Mouse (Mus musculus): ENCODE measurements around the gene Csnk1e. TPM values are rescaled to one million over a fixed set of nuclear protein-coding genes. Genes with fewer than 3 reads are reported as not detected.

Gene Csnk1e
- polyA plus RNA-seq, 1 experiment from 2014 or later, result 76.3 TPM

GRCm38 (mm10) chr15:79411363-79412065, 43.9 kb downstream of the Csnk1e start:
- H3K27ac ChIP-seq (replicated peaks; ENCODE audit: low read depth, low read length), result no peak overlapping the region
- no peak overlapping the region for H3K4me3 ChIP-seq (ENCODE audit: low read depth, low read length)
- H3K9me3 ChIP-seq (ENCODE audit: control insufficient read depth, low read length), result no peaks in the 10 kb centered on the region
- H3K4me2 ChIP-seq (ENCODE audit: low read depth, low read length), result no peak overlapping the region
- DNase-seq (ENCODE audit: low spot score), result peak; percentile 52
- no peak overlapping the region for H3K9ac ChIP-seq (ENCODE audit: low read depth, low read length)
- peaks cover 3% of the 10 kb centered on the region; the same call in 1 of the 2 replicates for H3K36me3 ChIP-seq (ENCODE audit: control insufficient read depth, insufficient read depth, low read length)
- no peaks in the 10 kb centered on the region for H3K4me1 ChIP-seq (ENCODE audit: control insufficient read depth, insufficient read depth, low read length)
- no peaks in the 10 kb centered on the region for H3K27me3 ChIP-seq (replicated peaks; ENCODE audit: control insufficient read depth, insufficient read depth, low read length)
- WGBS, result 43% methylated on average over 10 of the region's 10 CpGs
- ATAC-seq (ENCODE audit: low read depth), result peak; percentile 75

GRCm38 (mm10) chr15:79409077-79409573, 46.2 kb downstream of the Csnk1e start:
- Histone ChIP-seq H3K4me1 (ENCODE audit: control insufficient read depth, insufficient read depth, low read length) (peaks cover 2% of the 10 kb centered on the region), H3K27me3 (replicated peaks; ENCODE audit: control insufficient read depth, insufficient read depth, low read length) (no peaks in the 10 kb centered on the region), H3K4me3 (ENCODE audit: low read depth, low read length) (no peak overlapping the region), H3K9ac (ENCODE audit: low read depth, low read length) (no peak overlapping the region), H3K9me3 (ENCODE audit: control insufficient read depth, low read length) (no peaks in the 10 kb centered on the region), H3K4me2 (ENCODE audit: low read depth, low read length) (no peak overlapping the region), H3K27ac (replicated peaks; ENCODE audit: low read depth, low read length) (no peak overlapping the region), H3K36me3 (ENCODE audit: control insufficient read depth, insufficient read depth, low read length) (no peaks in the 10 kb centered on the region)
- WGBS, result 85% methylated on average over 4 of the region's 4 CpGs
- no peak for ATAC-seq (ENCODE audit: low read depth)
- no peak for DNase-seq (ENCODE audit: low spot score)

GRCm38 (mm10) chr15:79406564-79406963, 48.8 kb downstream of the Csnk1e start:
- ATAC-seq (ENCODE audit: low read depth) (no peak), DNase-seq (ENCODE audit: low spot score) (no peak)
- no peaks in the 10 kb centered on the region for H3K9me3 ChIP-seq (ENCODE audit: control insufficient read depth, low read length)
- 72% methylated on average over 4 of the region's 4 CpGs for WGBS
- no peak overlapping the region for H3K4me2 ChIP-seq (ENCODE audit: low read depth, low read length)
- no peaks in the 10 kb centered on the region for H3K36me3 ChIP-seq (ENCODE audit: control insufficient read depth, insufficient read depth, low read length)
- no peak overlapping the region for H3K27ac ChIP-seq (replicated peaks; ENCODE audit: low read depth, low read length)
- peaks cover 11% of the 10 kb centered on the region for H3K4me1 ChIP-seq (ENCODE audit: control insufficient read depth, insufficient read depth, low read length)
- H3K4me3 ChIP-seq (ENCODE audit: low read depth, low read length), result no peak overlapping the region
- H3K9ac ChIP-seq (ENCODE audit: low read depth, low read length), result no peak overlapping the region
- no peaks in the 10 kb centered on the region for H3K27me3 ChIP-seq (replicated peaks; ENCODE audit: control insufficient read depth, insufficient read depth, low read length)

- H3K4me3 ChIP-seq (ENCODE audit: low read depth, low read length), result peak overlapping the region; percentile 88; the same call in 1 of the 2 replicates
- H3K36me3 ChIP-seq (ENCODE audit: control insufficient read depth, insufficient read depth, low read length), result no peaks in the 10 kb centered on the region
- H3K9ac ChIP-seq (ENCODE audit: low read depth, low read length), result peak overlapping the region; percentile 82; the same call in 1 of the 2 replicates
- no peaks in the 10 kb centered on the region for H3K27me3 ChIP-seq (replicated peaks; ENCODE audit: control insufficient read depth, insufficient read depth, low read length)
- H3K4me1 ChIP-seq (ENCODE audit: control insufficient read depth, insufficient read depth, low read length), result peaks cover 26% of the 10 kb centered on the region
- ATAC-seq (ENCODE audit: low read depth) (no peak), DNase-seq (ENCODE audit: low spot score) (no peak)
- H3K9me3 ChIP-seq (ENCODE audit: control insufficient read depth, low read length), result no peaks in the 10 kb centered on the region
- H3K4me2 ChIP-seq (ENCODE audit: low read depth, low read length), result peak overlapping the region; percentile 90
- WGBS, result 38% methylated on average over 1 of the region's 1 CpGs
- no peak overlapping the region; the same call in 1 of the 2 replicates for H3K27ac ChIP-seq (replicated peaks; ENCODE audit: low read depth, low read length)
Observed at GRCm38 (mm10) chr15:79404277-79404676, 51.1 kb downstream of the Csnk1e start.

- no peak for ATAC-seq (ENCODE audit: low read depth)
- peak overlapping the region; percentile 90 for H3K4me2 ChIP-seq (ENCODE audit: low read depth, low read length)
- H3K27ac ChIP-seq (replicated peaks; ENCODE audit: low read depth, low read length), result peak overlapping the region; percentile 86
- H3K27me3 ChIP-seq (replicated peaks; ENCODE audit: control insufficient read depth, insufficient read depth, low read length), result no peaks in the 10 kb centered on the region
- WGBS, result 12% methylated on average over 9 of the region's 9 CpGs
- no peaks in the 10 kb centered on the region for H3K36me3 ChIP-seq (ENCODE audit: control insufficient read depth, insufficient read depth, low read length)
- H3K4me1 ChIP-seq (ENCODE audit: control insufficient read depth, insufficient read depth, low read length), result peaks cover 26% of the 10 kb centered on the region
- H3K4me3 ChIP-seq (ENCODE audit: low read depth, low read length), result peak overlapping the region; percentile 88
- DNase-seq (ENCODE audit: low spot score), result peak; percentile 48
- peak overlapping the region; percentile 82 for H3K9ac ChIP-seq (ENCODE audit: low read depth, low read length)
- no peaks in the 10 kb centered on the region for H3K9me3 ChIP-seq (ENCODE audit: control insufficient read depth, low read length)
Observed at GRCm38 (mm10) chr15:79403763-79404210, 51.6 kb downstream of the Csnk1e start.

- peaks cover 26% of the 10 kb centered on the region for H3K4me1 ChIP-seq (ENCODE audit: control insufficient read depth, insufficient read depth, low read length)
- peak within 1 kb of the TSS; percentile 88 for H3K4me3 ChIP-seq (ENCODE audit: low read depth, low read length)
- under 1% methylated on average over 42 of the region's 90 CpGs for WGBS
- peak within 1 kb of the TSS; percentile 82 for H3K9ac ChIP-seq (ENCODE audit: low read depth, low read length)
- ATAC-seq (ENCODE audit: low read depth) (peak; percentile 90), DNase-seq (ENCODE audit: low spot score) (peak; percentile 89)
- peak within 1 kb of the TSS; percentile 90 for H3K4me2 ChIP-seq (ENCODE audit: low read depth, low read length)
- no peaks in the 10 kb centered on the region for H3K27me3 ChIP-seq (replicated peaks; ENCODE audit: control insufficient read depth, insufficient read depth, low read length)
- H3K9me3 ChIP-seq (ENCODE audit: control insufficient read depth, low read length), result no peaks in the 10 kb centered on the region
- H3K27ac ChIP-seq (replicated peaks; ENCODE audit: low read depth, low read length), result peak within 1 kb of the TSS; percentile 86
- 0 out of 2 replicates have a peak, but pooled peaks cover 3% of the 10 kb centered on the region for H3K36me3 ChIP-seq (ENCODE audit: control insufficient read depth, insufficient read depth, low read length)
Observed at GRCm38 (mm10) chr15:79402836-79403762, 52.3 kb downstream of the Csnk1e start, which contains the start of gene Tmem184b. Gene Tmem184b (minus strand): TSS chr15:79403569.

- peak overlapping the region; percentile 82 for H3K9ac ChIP-seq (ENCODE audit: low read depth, low read length)
- no peak for ATAC-seq (ENCODE audit: low read depth)
- DNase-seq (ENCODE audit: low spot score), result peak; percentile 52
- peak overlapping the region; percentile 88 for H3K4me3 ChIP-seq (ENCODE audit: low read depth, low read length)
- peak overlapping the region; percentile 86; the same call in 1 of the 2 replicates for H3K27ac ChIP-seq (replicated peaks; ENCODE audit: low read depth, low read length)
- H3K4me1 ChIP-seq (ENCODE audit: control insufficient read depth, insufficient read depth, low read length), result peaks cover 26% of the 10 kb centered on the region
- H3K36me3 ChIP-seq (ENCODE audit: control insufficient read depth, insufficient read depth, low read length), result 0 out of 2 replicates have a peak, but pooled peaks cover 5% of the 10 kb centered on the region
- no peaks in the 10 kb centered on the region for H3K9me3 ChIP-seq (ENCODE audit: control insufficient read depth, low read length)
- 11% methylated on average over 5 of the region's 5 CpGs for WGBS
- no peaks in the 10 kb centered on the region for H3K27me3 ChIP-seq (replicated peaks; ENCODE audit: control insufficient read depth, insufficient read depth, low read length)
- peak overlapping the region; percentile 90 for H3K4me2 ChIP-seq (ENCODE audit: low read depth, low read length)
Observed at GRCm38 (mm10) chr15:79402176-79402575, 53.2 kb downstream of the Csnk1e start.

GRCm38 (mm10) chr15:79400975-79401365, 54.4 kb downstream of the Csnk1e start:
- 0 out of 2 replicates have a peak, but pooled peaks cover 5% of the 10 kb centered on the region for H3K36me3 ChIP-seq (ENCODE audit: control insufficient read depth, insufficient read depth, low read length)
- H3K4me2 ChIP-seq (ENCODE audit: low read depth, low read length), result peak overlapping the region; percentile 90
- H3K9me3 ChIP-seq (ENCODE audit: control insufficient read depth, low read length), result no peaks in the 10 kb centered on the region
- peak overlapping the region; percentile 7; the same call in 1 of the 2 replicates for H3K27ac ChIP-seq (replicated peaks; ENCODE audit: low read depth, low read length)
- H3K9ac ChIP-seq (ENCODE audit: low read depth, low read length), result peak overlapping the region; percentile 41
- no peak for DNase-seq (ENCODE audit: low spot score)
- no peak for ATAC-seq (ENCODE audit: low read depth)
- WGBS, result 40% methylated on average over 5 of the region's 7 CpGs
- H3K4me1 ChIP-seq (ENCODE audit: control insufficient read depth, insufficient read depth, low read length), result peaks cover 26% of the 10 kb centered on the region
- H3K27me3 ChIP-seq (replicated peaks; ENCODE audit: control insufficient read depth, insufficient read depth, low read length), result no peaks in the 10 kb centered on the region
- H3K4me3 ChIP-seq (ENCODE audit: low read depth, low read length), result no peak overlapping the region

Data from embryonic facial prominence, embryonic 14.5 days (tissue).